Mouse (Mus musculus) hindbrain, embryonic 10.5 days (tissue): ENCODE data around the gene 4930579F01Rik. TPM values are rescaled to one million over a fixed set of nuclear protein-coding genes. Genes with fewer than 3 reads are reported as not detected.

Experiments
- DNase-seq: peaks from one replicate; pipeline ENCODE4 v3.0.0-alpha.2; 2017; ENCODE audit warnings: low spot score
- H3K27ac ChIP-seq: fragments of 300-500 bp; sonication (generic); 2 replicates; pipeline ENCODE4 v1.5.1; 2016; ENCODE audit warnings: mild to moderate bottlenecking, moderate library complexity
- H3K27me3 ChIP-seq: fragments of 300-500 bp; sonication (generic); 2 replicates; pipeline ENCODE4 v1.6.1; 2016; ENCODE audit warnings: mild to moderate bottlenecking; ENCODE audit not compliant: poor library complexity, insufficient read depth, severe bottlenecking
- H3K36me3 ChIP-seq: fragments of 300-500 bp; sonication (generic); 2 replicates; pipeline ENCODE4 v1.6.1; 2016; ENCODE audit warnings: mild to moderate bottlenecking, moderate library complexity
- H3K4me1 ChIP-seq: fragments of 300-500 bp; sonication (generic); replicated peaks from 2 replicates; pipeline ENCODE4 v1.6.1; 2016; ENCODE audit warnings: mild to moderate bottlenecking
- H3K4me3 ChIP-seq: fragments of 300-500 bp; sonication (generic); 2 replicates; pipeline ENCODE4 v1.5.1; 2016; ENCODE audit warnings: mild to moderate bottlenecking, moderate library complexity
- H3K9me3 ChIP-seq: fragments of 300-500 bp; sonication (generic); 2 replicates; pipeline ENCODE4 v1.6.1; 2016; ENCODE audit warnings: mild to moderate bottlenecking, moderate library complexity
- WGBS: fragments of 180-500 bp; shearing (Covaris S2); methylation state at CpG from one replicate; pipeline ENCODE4 v1.1.7; 2016; 5-methylcytosine and 5-hydroxymethylcytosine counted together
- polyA plus RNA-seq: library from polyadenylated mRNA; unstranded; fragments of >200 nt; fragmentation: Nextera tagmentation; extraction: Ambion mirVana; gene quantifications from 2 replicates; pipeline ENCODE4 v1.2.1, GENCODE M21; 2016

4930579F01Rik gene
- polyA plus RNA-seq, 1 experiment from 2014 or later: not detected

- Histone ChIP-seq H3K27me3 (no peaks in the 10 kb centered on the region), H3K4me1 (peaks cover 19% of the 10 kb centered on the region), H3K36me3 (no peaks in the 10 kb centered on the region), H3K9me3 (no peaks in the 10 kb centered on the region), H3K4me3 (no peak overlapping the region), H3K27ac (no peak overlapping the region)
- DNase-seq: no peak
- WGBS: 93% methylated on average over 2 of the region's 2 CpGs
Measured at GRCm38 (mm10) chr3:138227082-138227481, 33.5 kb upstream of the 4930579F01Rik start.

DNA sequence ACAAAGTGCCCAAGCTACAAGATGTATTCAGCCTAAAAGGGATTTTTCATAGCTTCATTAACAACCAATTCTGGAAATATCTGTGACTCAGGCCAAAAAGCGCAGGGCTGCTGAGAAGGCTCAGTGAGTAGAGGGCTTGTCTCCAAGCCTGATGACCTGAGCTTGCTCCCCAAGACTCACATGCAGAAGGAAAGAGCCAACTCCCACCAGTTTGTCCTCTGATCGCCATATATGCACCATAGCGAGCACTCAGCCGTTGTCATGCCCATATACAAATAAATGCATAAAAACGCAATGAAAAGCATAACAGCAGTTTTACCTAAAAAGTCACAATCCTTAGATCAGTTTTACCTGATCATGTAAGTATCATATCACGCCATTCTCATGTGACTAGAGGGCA, 32.9 kb upstream of the 4930579F01Rik start:
- Histone ChIP-seq H3K27ac (peak overlapping the region; percentile 74; the same call in 1 of the 2 replicates), H3K4me1 (peaks cover 19% of the 10 kb centered on the region), H3K36me3 (no peaks in the 10 kb centered on the region), H3K27me3 (no peaks in the 10 kb centered on the region), H3K9me3 (no peaks in the 10 kb centered on the region), H3K4me3 (no peak overlapping the region)
- 95% methylated on average over 6 of the region's 6 CpGs for WGBS
- DNase-seq: no peak

DNA sequence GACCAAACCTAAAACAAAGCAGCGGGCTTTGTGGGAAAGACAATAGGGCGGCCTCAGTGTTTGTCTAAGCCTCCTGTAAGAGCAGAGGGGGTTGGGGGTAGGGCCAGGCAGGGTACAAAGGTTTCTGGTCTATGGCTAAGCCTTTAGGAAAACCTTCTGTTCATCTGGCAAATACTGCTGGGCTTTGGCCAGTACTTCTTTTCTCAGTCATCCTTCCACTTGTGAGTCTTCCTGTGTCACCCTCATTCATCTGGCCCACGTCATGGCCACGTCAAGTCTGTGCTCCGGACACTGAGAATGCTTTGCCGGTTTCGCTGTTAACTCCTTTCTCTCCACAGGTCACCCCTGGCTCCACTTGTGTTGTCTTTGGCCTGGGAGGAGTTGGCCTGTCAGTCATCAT, 32.2 kb upstream of the 4930579F01Rik start:
- 29% methylated on average over 7 of the region's 7 CpGs for WGBS
- Histone ChIP-seq H3K9me3 (no peaks in the 10 kb centered on the region), H3K4me3 (no peak overlapping the region), H3K36me3 (no peaks in the 10 kb centered on the region), H3K27ac (peak overlapping the region; percentile 74), H3K4me1 (peaks cover 19% of the 10 kb centered on the region), H3K27me3 (no peaks in the 10 kb centered on the region)
- peak; percentile 36 for DNase-seq

GRCm38 (mm10) chr3:138225331-138225730, 31.7 kb upstream of the 4930579F01Rik start:
- WGBS: 69% methylated on average over 7 of the region's 7 CpGs
- no peak overlapping the region for H3K4me3 ChIP-seq
- DNase-seq: no peak
- no peaks in the 10 kb centered on the region for H3K27me3 ChIP-seq
- H3K27ac ChIP-seq: 0 out of 2 replicates have a peak overlapping the region, but pooled peaks have one; percentile 53
- peaks cover 19% of the 10 kb centered on the region for H3K4me1 ChIP-seq
- H3K9me3 ChIP-seq: no peaks in the 10 kb centered on the region
- H3K36me3 ChIP-seq: no peaks in the 10 kb centered on the region

DNA sequence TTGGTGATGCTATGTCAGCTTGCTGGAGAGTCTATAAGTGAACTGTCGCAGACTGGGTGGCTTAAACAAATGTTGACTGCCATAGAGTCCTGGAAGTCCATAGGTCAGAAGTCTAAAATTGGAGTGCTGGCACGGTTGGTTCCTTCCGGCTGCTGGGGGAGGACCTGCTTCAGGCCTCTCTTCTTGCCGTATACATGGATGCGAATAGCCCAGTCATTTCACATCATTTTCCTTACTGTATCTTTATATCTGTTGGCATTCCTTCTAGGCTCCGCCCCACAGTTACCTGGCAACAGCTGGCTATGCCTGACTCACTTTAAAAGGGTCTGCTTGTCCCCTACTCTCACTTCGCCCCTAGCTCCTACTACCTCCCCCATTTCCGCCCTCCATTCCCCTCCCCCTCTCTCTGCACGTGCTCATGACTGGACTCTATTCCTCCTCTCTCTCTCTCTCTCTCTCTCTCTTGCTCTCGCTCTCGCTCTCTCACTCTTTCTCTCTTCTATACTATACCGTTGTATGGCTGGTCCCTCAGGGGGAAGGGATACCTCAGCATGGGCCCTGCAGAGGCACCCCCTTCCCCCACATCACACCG, 30.8 kb upstream of the 4930579F01Rik start:
- 84% methylated on average over 13 of the region's 13 CpGs for WGBS
- H3K27me3 ChIP-seq: no peaks in the 10 kb centered on the region
- no peaks in the 10 kb centered on the region for H3K36me3 ChIP-seq
- no peak overlapping the region for H3K27ac ChIP-seq
- DNase-seq: no peak
- peaks cover 19% of the 10 kb centered on the region for H3K4me1 ChIP-seq
- H3K9me3 ChIP-seq: no peaks in the 10 kb centered on the region
- H3K4me3 ChIP-seq: no peak overlapping the region

- Histone ChIP-seq H3K27ac (no peak overlapping the region), H3K27me3 (no peaks in the 10 kb centered on the region), H3K36me3 (no peaks in the 10 kb centered on the region), H3K4me3 (no peak overlapping the region), H3K4me1 (peaks cover 19% of the 10 kb centered on the region), H3K9me3 (no peaks in the 10 kb centered on the region)
- DNase-seq: peak; percentile 34
- 59% methylated on average over 5 of the region's 5 CpGs for WGBS
Measured at GRCm38 (mm10) chr3:138222952-138223351, 29.3 kb upstream of the 4930579F01Rik start.

DNA sequence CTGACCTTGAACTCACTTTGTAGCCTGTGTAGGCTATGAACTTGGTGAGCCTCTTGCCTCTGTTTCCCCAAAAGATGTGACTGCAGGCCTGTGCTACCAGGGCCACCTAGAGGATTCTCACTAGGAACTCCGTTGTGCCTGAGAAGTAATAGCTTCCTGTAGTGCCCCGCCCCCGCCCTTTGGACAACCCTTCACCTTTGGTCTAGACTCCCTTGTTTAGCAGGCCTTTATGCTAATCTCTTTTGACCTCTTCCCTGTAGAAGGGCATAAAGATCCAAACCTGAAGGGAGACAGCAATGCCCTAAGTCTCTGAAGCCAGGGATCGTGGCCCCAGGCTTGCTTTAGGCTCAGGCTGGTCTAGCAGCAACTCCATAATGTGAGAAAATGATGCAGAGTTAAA, 28.9 kb upstream of the 4930579F01Rik start:
- H3K27me3 ChIP-seq: no peaks in the 10 kb centered on the region
- H3K36me3 ChIP-seq: no peaks in the 10 kb centered on the region
- WGBS: 72% methylated on average over 4 of the region's 4 CpGs
- no peak for DNase-seq
- H3K9me3 ChIP-seq: no peaks in the 10 kb centered on the region
- H3K4me1 ChIP-seq: peaks cover 19% of the 10 kb centered on the region
- no peak overlapping the region for H3K27ac ChIP-seq
- H3K4me3 ChIP-seq: no peak overlapping the region

DNA sequence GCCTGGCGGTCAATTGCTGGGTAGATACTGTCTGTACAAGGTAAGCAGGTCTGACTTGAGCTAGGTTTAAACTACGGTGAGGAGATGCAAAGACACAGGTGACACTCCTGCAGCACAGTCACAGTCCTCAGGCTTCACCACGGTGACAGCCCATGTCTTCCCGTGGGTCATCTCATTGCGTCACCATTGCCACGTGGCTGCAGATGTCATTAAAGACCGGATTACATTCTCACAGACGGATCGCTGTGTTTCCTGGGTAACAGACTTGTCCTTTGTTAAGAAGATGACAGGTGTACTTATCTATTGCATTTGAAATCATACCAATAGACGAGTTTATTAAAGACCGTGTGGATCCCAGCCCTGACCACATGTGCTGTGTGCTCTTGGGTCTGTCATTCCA, 27.5 kb upstream of the 4930579F01Rik start:
- WGBS: 89% methylated on average over 11 of the region's 11 CpGs
- no peak for DNase-seq
- Histone ChIP-seq H3K27me3 (no peaks in the 10 kb centered on the region), H3K4me3 (no peak overlapping the region), H3K36me3 (no peaks in the 10 kb centered on the region), H3K4me1 (peaks cover 17% of the 10 kb centered on the region), H3K9me3 (no peaks in the 10 kb centered on the region), H3K27ac (no peak overlapping the region)

- WGBS: 82% methylated on average over 10 of the region's 10 CpGs
- no peak within 1 kb of the TSS for H3K4me3 ChIP-seq
- H3K4me1 ChIP-seq: peaks cover 9% of the 10 kb centered on the region
- H3K27me3 ChIP-seq: no peaks in the 10 kb centered on the region
- DNase-seq: no peak
- no peak within 1 kb of the TSS for H3K27ac ChIP-seq
- H3K36me3 ChIP-seq: no peaks in the 10 kb centered on the region
- no peaks in the 10 kb centered on the region for H3K9me3 ChIP-seq
Measured at GRCm38 (mm10) chr3:138217631-138218264, 24.1 kb upstream of the 4930579F01Rik start, which contains the start of gene Adh7. TSS of gene Adh7 (plus strand) at chr3:138217760.

DNA sequence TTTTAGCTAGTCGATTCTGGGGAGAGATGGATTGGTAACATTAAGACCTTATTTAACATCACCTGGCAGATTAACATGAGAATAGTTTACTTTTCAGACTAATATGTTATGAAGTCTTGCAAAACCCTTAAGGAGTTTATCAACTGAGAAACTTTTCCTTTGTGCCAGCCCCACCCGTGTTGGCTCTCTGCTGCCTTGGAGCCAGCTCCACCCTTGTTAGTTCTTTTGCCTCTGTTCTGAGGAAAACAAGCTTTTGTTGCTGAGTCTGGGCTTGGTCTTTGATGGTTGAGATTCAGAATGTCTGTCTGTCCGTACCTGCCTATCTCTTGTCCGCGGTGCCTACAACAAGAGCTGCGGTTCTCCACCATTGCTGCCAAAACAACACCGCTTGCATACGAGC, 22.5 kb upstream of the 4930579F01Rik start:
- no peak for DNase-seq
- Histone ChIP-seq H3K36me3 (no peaks in the 10 kb centered on the region), H3K4me1 (peaks cover 9% of the 10 kb centered on the region), H3K9me3 (no peaks in the 10 kb centered on the region), H3K27me3 (no peaks in the 10 kb centered on the region), H3K27ac (no peak overlapping the region), H3K4me3 (no peak overlapping the region)
- WGBS: 83% methylated on average over 8 of the region's 8 CpGs

DNA sequence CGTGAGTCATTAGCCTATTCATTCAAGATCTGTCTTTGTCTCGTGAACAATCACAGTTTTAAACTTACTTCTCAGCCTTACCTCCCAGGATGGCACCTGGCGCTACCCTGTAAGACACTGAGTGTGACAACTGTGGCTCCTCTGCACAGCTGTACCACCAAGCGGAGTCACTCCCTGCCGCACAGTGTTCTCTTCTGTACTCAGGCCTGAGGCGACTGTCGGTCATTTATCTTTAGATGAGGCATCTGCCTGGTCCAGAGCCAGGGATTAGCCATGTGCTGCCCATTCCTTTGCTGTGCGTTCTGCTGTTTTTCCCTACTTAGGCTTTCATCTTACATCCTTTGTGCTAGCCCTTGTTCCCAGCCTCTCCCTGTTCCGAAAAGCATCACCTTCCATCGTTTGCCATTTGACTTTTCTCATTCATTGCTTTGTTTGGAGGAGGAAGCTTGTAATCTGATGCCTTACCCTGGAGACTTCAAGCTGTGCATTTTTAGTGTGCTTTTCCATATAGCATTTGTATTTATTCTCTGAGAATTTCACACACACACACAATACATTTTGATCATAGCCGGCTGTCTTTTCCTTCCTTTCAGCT, 21.9 kb upstream of the 4930579F01Rik start:
- WGBS: 33% methylated on average over 11 of the region's 11 CpGs
- peaks cover 9% of the 10 kb centered on the region for H3K4me1 ChIP-seq

DNA sequence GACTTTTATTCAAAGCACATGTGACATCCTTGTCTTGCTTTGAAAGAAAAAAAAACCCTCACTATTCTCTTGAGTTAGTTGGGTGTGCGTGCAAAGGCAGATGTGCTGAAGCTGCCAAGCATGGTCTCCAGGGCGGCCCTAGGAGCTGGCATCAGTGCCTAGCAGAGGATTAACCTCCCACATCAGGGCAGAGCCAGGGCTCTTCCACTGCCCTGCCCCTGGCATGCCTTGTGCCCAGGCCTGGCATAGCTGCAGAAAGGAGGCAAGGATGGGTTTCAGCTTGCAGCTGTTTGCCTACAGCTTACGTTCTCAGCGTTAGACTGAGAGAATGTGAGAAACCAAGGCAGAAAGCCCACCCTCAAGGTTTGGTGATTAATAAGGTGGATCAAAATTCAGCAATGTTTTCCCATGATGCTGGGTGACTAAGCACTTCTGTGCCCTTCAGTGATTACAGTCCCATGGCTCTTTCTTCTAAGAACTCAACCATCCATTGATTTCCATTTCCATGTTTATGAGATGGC, 18.9 kb upstream of the 4930579F01Rik start:
- WGBS: 93% methylated on average over 4 of the region's 4 CpGs
- no peak overlapping the region for H3K27ac ChIP-seq
- H3K27me3 ChIP-seq: no peaks in the 10 kb centered on the region
- H3K4me1 ChIP-seq: peaks cover 9% of the 10 kb centered on the region
- H3K4me3 ChIP-seq: no peak overlapping the region
- no peak for DNase-seq
- H3K36me3 ChIP-seq: no peaks in the 10 kb centered on the region
- no peaks in the 10 kb centered on the region for H3K9me3 ChIP-seq

More for the DNA sequence above, 21.9 kb upstream of the 4930579F01Rik start:
- peak; percentile 32 for DNase-seq
- Histone ChIP-seq H3K36me3 (no peaks in the 10 kb centered on the region), H3K4me3 (no peak overlapping the region), H3K27ac (peak overlapping the region; percentile 72), H3K9me3 (no peaks in the 10 kb centered on the region), H3K27me3 (no peaks in the 10 kb centered on the region)

DNA sequence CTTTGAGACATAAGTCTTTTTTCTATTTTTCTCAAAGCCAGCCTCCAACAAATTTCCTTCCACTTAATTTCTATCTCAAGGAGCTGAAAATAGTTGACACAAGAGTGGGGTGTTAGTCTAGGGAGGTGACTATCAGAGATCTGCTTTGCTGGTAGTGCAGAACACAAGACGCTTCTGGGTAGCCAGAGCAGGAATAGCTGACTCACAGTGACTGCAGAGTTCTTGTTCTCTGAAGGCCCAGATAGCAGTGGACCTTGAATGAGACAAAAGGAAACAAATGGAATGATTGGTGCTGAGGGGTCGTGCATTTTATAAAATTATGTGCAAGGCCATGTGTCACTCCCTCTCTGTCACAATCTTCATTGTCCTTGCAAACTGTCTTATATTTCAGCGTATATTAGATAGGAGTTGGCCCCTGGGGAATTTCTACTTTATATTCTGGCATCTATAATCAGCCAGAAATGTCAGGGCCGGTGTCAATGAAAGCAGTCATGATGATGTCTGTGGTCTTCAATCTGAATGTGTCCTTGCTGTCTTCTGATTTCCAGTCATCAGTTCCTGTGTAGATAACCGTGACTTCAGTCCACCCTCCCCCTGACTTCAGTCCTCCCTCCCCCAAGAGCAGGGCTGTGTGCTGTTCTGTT, 16.9 kb upstream of the 4930579F01Rik start:
- 81% methylated on average over 5 of the region's 5 CpGs for WGBS

More for the DNA sequence above, 16.9 kb upstream of the 4930579F01Rik start:
- H3K27me3 ChIP-seq: no peaks in the 10 kb centered on the region
- no peak for DNase-seq
- H3K36me3 ChIP-seq: no peaks in the 10 kb centered on the region
- no peak overlapping the region for H3K4me3 ChIP-seq
- H3K4me1 ChIP-seq: peaks cover 5% of the 10 kb centered on the region
- H3K9me3 ChIP-seq: peaks cover under 1% of the 10 kb centered on the region; the same call in 1 of the 2 replicates
- no peak overlapping the region for H3K27ac ChIP-seq
